Mouse (Mus musculus): Measurements from ENCODE around the gene Dgkz. TPM values are rescaled to one million over a fixed set of nuclear protein-coding genes. Genes with fewer than 3 reads are reported as not detected.

The Dgkz gene
- total and polyA plus RNA-seq, 2 experiments from 2014 or later = 36.6 to 144 TPM

- Histone ChIP-seq H3K9ac (replicated peaks; ENCODE audit: low read length, poor library complexity, severe bottlenecking) (no peak overlapping the region), H3K27ac (ENCODE audit: low read depth, low read length) (no peak overlapping the region), H3K4me3 (ENCODE audit: low read depth, low read length) (no peak overlapping the region), H3K27me3 (ENCODE audit: insufficient read depth, low read length) (no peaks in the 10 kb centered on the region; the same call in 1 of the 2 replicates), H3K4me2 (ENCODE audit: low read depth, low read length, poor library complexity, severe bottlenecking) (no peak overlapping the region), H3K9me3 (ENCODE audit: low read length) (no peaks in the 10 kb centered on the region), H3K4me1 (ENCODE audit: insufficient read depth, low read length) (no peaks in the 10 kb centered on the region), H3K36me3 (ENCODE audit: insufficient read depth, low read length) (no peaks in the 10 kb centered on the region)
- ATAC-seq (ENCODE audit: low FRiP score) (no peak), DNase-seq (ENCODE audit: low spot score) (no peak)
- no peak for TF ChIP-seq CTCF (IDR thresholded peaks at IDR 0.05)
- WGBS = 100% methylated on average over 1 of the region's 1 CpGs
These were observed 41.8 kb upstream of the Dgkz start for GRCm38 (mm10) chr2:92017440-92017839.

- 27% methylated on average over 3 of the region's 3 CpGs for WGBS
- no peak for TF ChIP-seq CTCF (IDR thresholded peaks at IDR 0.05)
- Histone ChIP-seq H3K27me3 (ENCODE audit: insufficient read depth, low read length) (no peaks in the 10 kb centered on the region; the same call in 1 of the 2 replicates), H3K4me1 (ENCODE audit: insufficient read depth, low read length) (no peaks in the 10 kb centered on the region), H3K27ac (ENCODE audit: low read depth, low read length) (no peak overlapping the region; the same call in 1 of the 2 replicates), H3K4me2 (ENCODE audit: low read depth, low read length, poor library complexity, severe bottlenecking) (no peak overlapping the region), H3K9ac (replicated peaks; ENCODE audit: low read length, poor library complexity, severe bottlenecking) (no peak overlapping the region), H3K36me3 (ENCODE audit: insufficient read depth, low read length) (no peaks in the 10 kb centered on the region), H3K9me3 (ENCODE audit: low read length) (no peaks in the 10 kb centered on the region), H3K4me3 (ENCODE audit: low read depth, low read length) (no peak overlapping the region)
- peak; percentile 92 for DNase-seq (ENCODE audit: low spot score)
- ATAC-seq (ENCODE audit: low FRiP score) = peak; percentile 68
These were observed 41.3 kb upstream of the Dgkz start for GRCm38 (mm10) chr2:92016981-92017380.

GRCm38 (mm10) chr2:92014891-92015290 is 39.2 kb upstream of the Dgkz start:
- 85% methylated on average over 5 of the region's 5 CpGs for WGBS
- H3K9ac ChIP-seq (replicated peaks; ENCODE audit: low read length, poor library complexity, severe bottlenecking) = no peak overlapping the region
- TF ChIP-seq CTCF (IDR thresholded peaks at IDR 0.05) = peak; percentile 29; the same call in 1 of the 2 replicates
- H3K9me3 ChIP-seq (ENCODE audit: low read length) = no peaks in the 10 kb centered on the region
- no peaks in the 10 kb centered on the region for H3K4me1 ChIP-seq (ENCODE audit: insufficient read depth, low read length)
- no peak overlapping the region for H3K4me2 ChIP-seq (ENCODE audit: low read depth, low read length, poor library complexity, severe bottlenecking)
- H3K36me3 ChIP-seq (ENCODE audit: insufficient read depth, low read length) = no peaks in the 10 kb centered on the region
- H3K27me3 ChIP-seq (ENCODE audit: insufficient read depth, low read length) = no peaks in the 10 kb centered on the region; the same call in 1 of the 2 replicates
- no peak for DNase-seq (ENCODE audit: low spot score)
- no peak for ATAC-seq (ENCODE audit: low FRiP score)
- no peak overlapping the region for H3K4me3 ChIP-seq (ENCODE audit: low read depth, low read length)
- no peak overlapping the region for H3K27ac ChIP-seq (ENCODE audit: low read depth, low read length)

- Histone ChIP-seq H3K4me3 (ENCODE audit: low read depth, low read length) (no peak overlapping the region), H3K4me1 (ENCODE audit: insufficient read depth, low read length) (no peaks in the 10 kb centered on the region), H3K9me3 (ENCODE audit: low read length) (no peaks in the 10 kb centered on the region), H3K9ac (replicated peaks; ENCODE audit: low read length, poor library complexity, severe bottlenecking) (no peak overlapping the region), H3K27me3 (ENCODE audit: insufficient read depth, low read length) (no peaks in the 10 kb centered on the region; the same call in 1 of the 2 replicates), H3K27ac (ENCODE audit: low read depth, low read length) (no peak overlapping the region), H3K4me2 (ENCODE audit: low read depth, low read length, poor library complexity, severe bottlenecking) (no peak overlapping the region), H3K36me3 (ENCODE audit: insufficient read depth, low read length) (no peaks in the 10 kb centered on the region)
- no peak for TF ChIP-seq CTCF (IDR thresholded peaks at IDR 0.05)
- ATAC-seq (ENCODE audit: low FRiP score) (no peak), DNase-seq (ENCODE audit: low spot score) (no peak)
- 86% methylated on average over 6 of the region's 6 CpGs for WGBS
These were observed 38.6 kb upstream of the Dgkz start for GRCm38 (mm10) chr2:92014248-92014647.

GRCm38 (mm10) chr2:92012768-92013445 is 37.2 kb upstream of the Dgkz start:
- DNase-seq (ENCODE audit: low spot score) = no peak
- Histone ChIP-seq H3K27me3 (ENCODE audit: insufficient read depth, low read length) (no peaks in the 10 kb centered on the region; the same call in 1 of the 2 replicates), H3K9ac (replicated peaks; ENCODE audit: low read length, poor library complexity, severe bottlenecking) (no peak overlapping the region), H3K4me2 (ENCODE audit: low read depth, low read length, poor library complexity, severe bottlenecking) (no peak overlapping the region), H3K36me3 (ENCODE audit: insufficient read depth, low read length) (no peaks in the 10 kb centered on the region), H3K4me3 (ENCODE audit: low read depth, low read length) (no peak overlapping the region), H3K27ac (ENCODE audit: low read depth, low read length) (no peak overlapping the region), H3K4me1 (ENCODE audit: insufficient read depth, low read length) (peaks cover 3% of the 10 kb centered on the region; the same call in 1 of the 2 replicates), H3K9me3 (ENCODE audit: low read length) (no peaks in the 10 kb centered on the region)
- WGBS = 59% methylated on average over 8 of the region's 8 CpGs
- no peak for TF ChIP-seq CTCF (IDR thresholded peaks at IDR 0.05)
- no peak for ATAC-seq (ENCODE audit: low FRiP score)

Measured in midbrain, postnatal 0 days (tissue).